Mouse (Mus musculus) bone marrow, adult 2 months (tissue): ENCODE measurements around the gene Hpca.

Experiments
- CTCF ChIP-seq: fragments of 200-500 bp; IDR thresholded peaks from 2 replicates; pipeline ENCODE4 v1.5.1; 2011; ENCODE audit warnings: low read length, control low read depth; ENCODE audit not compliant: control insufficient read depth, insufficient read depth
- POLR2A ChIP-seq: fragments of 200-500 bp; IDR thresholded peaks from 2 replicates; pipeline ENCODE4 v1.6.1; 2011; ENCODE audit warnings: low read depth, mild to moderate bottlenecking, control low read depth, low read length, borderline replicate concordance; ENCODE audit not compliant: control insufficient read depth

GRCm38 (mm10) chr4:129139642-129140041 lies 17.8 kb upstream of the Hpca start:
- no peak for TF ChIP-seq POLR2A
- no peak for TF ChIP-seq CTCF
